ENCODE assay signal across 10 mouse cellular contexts in the genomic region with DNA sequence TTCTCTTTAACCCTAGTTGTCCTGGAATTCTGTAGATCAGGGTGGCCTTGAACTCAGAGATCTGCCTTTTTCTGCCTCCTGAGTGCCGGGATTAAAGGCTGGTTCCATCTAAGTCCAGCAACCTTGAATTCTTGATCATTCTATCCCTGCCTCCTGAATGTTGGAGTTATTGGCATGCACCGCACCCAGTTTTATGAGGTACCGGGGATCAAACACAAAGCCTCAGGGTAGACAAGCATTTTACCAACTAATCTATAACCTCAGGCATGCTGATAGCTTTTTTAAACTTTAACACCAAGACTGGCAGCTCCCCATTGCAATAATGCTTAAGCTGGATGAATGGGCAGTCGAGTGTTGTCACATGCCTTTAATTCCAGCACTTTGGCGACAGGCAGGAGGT. TPM values are rescaled to one million over a fixed set of nuclear protein-coding genes. Genes with fewer than 3 reads are reported as not detected.
A peak's percentile ranks its signal among the peaks of the same experiment; 100 is the strongest.
DNase-seq lines count a peak whose midpoint lies in the region; ATAC-seq lines count a peak whose summit lies in the region.
"Had no signal": no experiment of that assay in that cellular context is flagged by ENCODE, and none has a peak within 500 bp of the region (broad histone marks: within the 10 kb centered on the region; RNA-seq: fewer than 3 reads in every experiment).

No protein-coding gene starts in this region.

- WGBS in kidney, embryonic 16.5 days: 45% methylated on average over 5 of the region's 5 CpGs
- whole genome bisulfite sequencing in embryonic facial prominence, embryonic 13.5 days: 50% methylated on average over 5 of the region's 5 CpGs
- WGBS in limb, embryonic 15.5 days: 34% methylated on average over 5 of the region's 5 CpGs
- WGBS in neural tube, embryonic 15.5 days: 56% methylated on average over 5 of the region's 5 CpGs

- peak overlapping the region; percentile 91 for H3K4me3 ChIP-seq in kidney, embryonic 16.5 days (ENCODE audit: low read length)
- H3K4me3 ChIP-seq in embryonic facial prominence, embryonic 13.5 days: peak overlapping the region; percentile 90
- H3K4me3 ChIP-seq in limb, embryonic 15.5 days: peak overlapping the region; percentile 86
- peak overlapping the region; percentile 89 for H3K4me3 ChIP-seq in neural tube, embryonic 15.5 days (replicated peaks)

- peaks cover 56% of the 10 kb centered on the region for H3K36me3 ChIP-seq in kidney, embryonic 16.5 days (ENCODE audit: insufficient read depth, low read length)
- peaks cover 59% of the 10 kb centered on the region for H3K36me3 ChIP-seq in embryonic facial prominence, embryonic 13.5 days
- H3K36me3 ChIP-seq in limb, embryonic 15.5 days: peaks cover 55% of the 10 kb centered on the region
- peaks cover 57% of the 10 kb centered on the region for H3K36me3 ChIP-seq in neural tube, embryonic 15.5 days

- no peaks in the 10 kb centered on the region for H3K9me3 ChIP-seq in kidney, embryonic 16.5 days (ENCODE audit: low read length)
- H3K9me3 ChIP-seq in embryonic facial prominence, embryonic 13.5 days: no peaks in the 10 kb centered on the region
- no peaks in the 10 kb centered on the region for H3K9me3 ChIP-seq in limb, embryonic 15.5 days
- no peaks in the 10 kb centered on the region for H3K9me3 ChIP-seq in neural tube, embryonic 15.5 days (replicated peaks)

- H3K9ac ChIP-seq in kidney, embryonic 16.5 days (replicated peaks; ENCODE audit: low read length): peak overlapping the region; percentile 84
- peak overlapping the region; percentile 95; the same call in 1 of the 2 replicates for H3K9ac ChIP-seq in embryonic facial prominence, embryonic 13.5 days
- H3K9ac ChIP-seq in limb, embryonic 15.5 days: peak overlapping the region; percentile 67; the same call in 1 of the 2 replicates
- no peak overlapping the region; the same call in 1 of the 2 replicates for H3K9ac ChIP-seq in neural tube, embryonic 15.5 days (replicated peaks)

- ATAC-seq in kidney, embryonic 16.5 days (ENCODE audit: low FRiP score, low TSS enrichment): no peak
- no peak for ATAC-seq in embryonic facial prominence, embryonic 13.5 days (ENCODE audit: insufficient number of reproducible peaks, insufficient read depth, low FRiP score, low TSS enrichment, low read depth)
- ATAC-seq in limb, embryonic 15.5 days (ENCODE audit: insufficient number of reproducible peaks, low FRiP score, low TSS enrichment, low read depth): no peak
- ATAC-seq in neural tube, embryonic 15.5 days (ENCODE audit: low FRiP score): no peak
- no peak for ATAC-seq in monocyte, adult 5-6 weeks (replicated peaks; ENCODE audit: insufficient number of reproducible peaks, low FRiP score, low TSS enrichment, poor library complexity, severe bottlenecking)

- peak overlapping the region; percentile 83 for H3K4me2 ChIP-seq in kidney, embryonic 16.5 days (replicated peaks; ENCODE audit: low read depth, low read length)
- peak overlapping the region; percentile 87 for H3K4me2 ChIP-seq in embryonic facial prominence, embryonic 13.5 days
- peak overlapping the region; percentile 58 for H3K4me2 ChIP-seq in limb, embryonic 15.5 days
- H3K4me2 ChIP-seq in neural tube, embryonic 15.5 days: peak overlapping the region; percentile 84

- H3K4me1 ChIP-seq in kidney, embryonic 16.5 days (ENCODE audit: insufficient read depth, low read length): peaks cover 12% of the 10 kb centered on the region
- H3K4me1 ChIP-seq in embryonic facial prominence, embryonic 13.5 days: peaks cover 18% of the 10 kb centered on the region
- H3K4me1 ChIP-seq in limb, embryonic 15.5 days: peaks cover 19% of the 10 kb centered on the region
- peaks cover 23% of the 10 kb centered on the region for H3K4me1 ChIP-seq in neural tube, embryonic 15.5 days

- DNase-seq in kidney, adult 8-10 months: no peak
- DNase-seq in cerebellum, postnatal 25 days: no peak
- DNase-seq in adrenal gland, adult 18-20 months (ENCODE audit: low spot score in 2 of 2): no peak
- DNase-seq: adrenal gland, postnatal 25 days; thymus, postnatal 14 days had no signal

- no peaks in the 10 kb centered on the region for H3K27me3 ChIP-seq in kidney, embryonic 16.5 days (ENCODE audit: insufficient read depth, low read length)
- H3K27me3 ChIP-seq in embryonic facial prominence, embryonic 13.5 days: no peaks in the 10 kb centered on the region
- H3K27me3 ChIP-seq in limb, embryonic 15.5 days: no peaks in the 10 kb centered on the region
- no peaks in the 10 kb centered on the region for H3K27me3 ChIP-seq in neural tube, embryonic 15.5 days (replicated peaks)

- H3K27ac ChIP-seq in kidney, embryonic 16.5 days (ENCODE audit: low read length): peak overlapping the region; percentile 85
- H3K27ac ChIP-seq in embryonic facial prominence, embryonic 13.5 days: no peak overlapping the region
- H3K27ac ChIP-seq in limb, embryonic 15.5 days: peak overlapping the region; percentile 85
- H3K27ac ChIP-seq in neural tube, embryonic 15.5 days (replicated peaks): peak overlapping the region; percentile 79

RNA-seq across cellular contexts. Expression of a gene that starts 1.0 kb away (rescaled TPM):
- 64.8 and 75.2 TPM in 2 replicates for polyA plus RNA-seq in kidney, embryonic 16.5 days (2015; fragmentation: Nextera tagmentation; extraction: Ambion mirVana)
- 65.0 and 77.4 TPM in 2 replicates for polyA plus RNA-seq in embryonic facial prominence, embryonic 13.5 days (2015; fragmentation: Nextera tagmentation; extraction: Ambion mirVana)
- 60.0 and 60.3 TPM in 2 replicates for polyA plus RNA-seq in limb, embryonic 15.5 days (2015; fragmentation: Nextera tagmentation; extraction: Ambion mirVana)
- polyA plus RNA-seq in neural tube, embryonic 15.5 days (2015; fragmentation: Nextera tagmentation; extraction: Ambion mirVana): 91.1 and 93.2 TPM in 2 replicates
- total RNA-seq in monocyte, adult 5-6 weeks (2017): 56.4 to 86.6 TPM (median 76.3 TPM) in 3 replicates
- 10 to 100 TPM; 94.3 to 94.4 TPM for total RNA-seq in adrenal gland, adult 18-20 months (2021)

RNA-seq across cellular contexts. Expression of a gene that starts 12.1 kb away (rescaled TPM):
- polyA plus RNA-seq in kidney, embryonic 16.5 days (2015; fragmentation: Nextera tagmentation; extraction: Ambion mirVana): 691 and 699 TPM in 2 replicates
- polyA plus RNA-seq in embryonic facial prominence, embryonic 13.5 days (2015; fragmentation: Nextera tagmentation; extraction: Ambion mirVana): 610 and 646 TPM in 2 replicates
- polyA plus RNA-seq in limb, embryonic 15.5 days (2015; fragmentation: Nextera tagmentation; extraction: Ambion mirVana): 572 and 581 TPM in 2 replicates
- 1,083 and 1,151 TPM in 2 replicates for polyA plus RNA-seq in neural tube, embryonic 15.5 days (2015; fragmentation: Nextera tagmentation; extraction: Ambion mirVana)
- total RNA-seq in monocyte, adult 5-6 weeks (2017): 128 to 192 TPM (median 148 TPM) in 3 replicates
- 100 to 1,000 TPM; 277 to 333 TPM for total RNA-seq in adrenal gland, adult 18-20 months (2021)

RNA-seq across cellular contexts. Expression of a gene that starts 30.6 kb away (rescaled TPM):
- 20.6 and 31.7 TPM in 2 replicates for polyA plus RNA-seq in kidney, embryonic 16.5 days (2015; fragmentation: Nextera tagmentation; extraction: Ambion mirVana)
- polyA plus RNA-seq in embryonic facial prominence, embryonic 13.5 days (2015; fragmentation: Nextera tagmentation; extraction: Ambion mirVana): 26.7 and 27.1 TPM in 2 replicates
- polyA plus RNA-seq in limb, embryonic 15.5 days (2015; fragmentation: Nextera tagmentation; extraction: Ambion mirVana): 20.9 and 22.0 TPM in 2 replicates
- 32.2 and 34.2 TPM in 2 replicates for polyA plus RNA-seq in neural tube, embryonic 15.5 days (2015; fragmentation: Nextera tagmentation; extraction: Ambion mirVana)
- 2.7 to 8.4 TPM (median 5.5 TPM) in 3 replicates for total RNA-seq in monocyte, adult 5-6 weeks (2017)
- 10 to 100 TPM; 40.1 to 44.5 TPM for total RNA-seq in adrenal gland, adult 18-20 months (2021)

RNA-seq across cellular contexts. Expression of a gene that starts 41.8 kb away (rescaled TPM):
- polyA plus RNA-seq in kidney, embryonic 16.5 days (2015; fragmentation: Nextera tagmentation; extraction: Ambion mirVana): 0.69 and 2.0 TPM in 2 replicates
- 1.6 and 2.8 TPM in 2 replicates for polyA plus RNA-seq in embryonic facial prominence, embryonic 13.5 days (2015; fragmentation: Nextera tagmentation; extraction: Ambion mirVana)
- 0.55 and 0.60 TPM in 2 replicates for polyA plus RNA-seq in limb, embryonic 15.5 days (2015; fragmentation: Nextera tagmentation; extraction: Ambion mirVana)
- 38.1 and 48.0 TPM in 2 replicates for polyA plus RNA-seq in neural tube, embryonic 15.5 days (2015; fragmentation: Nextera tagmentation; extraction: Ambion mirVana)
- total RNA-seq in monocyte, adult 5-6 weeks (2017): not detected in 3 replicates
- 1 to 10 TPM; 1.1 to 1.2 TPM for total RNA-seq in adrenal gland, adult 18-20 months (2021)

RNA-seq across cellular contexts. Expression of a gene that starts 48.8 kb away (rescaled TPM):
- 119 and 121 TPM in 2 replicates for polyA plus RNA-seq in kidney, embryonic 16.5 days (2015; fragmentation: Nextera tagmentation; extraction: Ambion mirVana)
- 96.6 and 114 TPM in 2 replicates for polyA plus RNA-seq in embryonic facial prominence, embryonic 13.5 days (2015; fragmentation: Nextera tagmentation; extraction: Ambion mirVana)
- 88.4 and 93.5 TPM in 2 replicates for polyA plus RNA-seq in limb, embryonic 15.5 days (2015; fragmentation: Nextera tagmentation; extraction: Ambion mirVana)
- polyA plus RNA-seq in neural tube, embryonic 15.5 days (2015; fragmentation: Nextera tagmentation; extraction: Ambion mirVana): 100 and 103 TPM in 2 replicates
- total RNA-seq in monocyte, adult 5-6 weeks (2017): 41.2 to 57.3 TPM (median 43.4 TPM) in 3 replicates
- total RNA-seq in adrenal gland, adult 18-20 months (2021): 10 to 100 TPM; 58.2 to 60.1 TPM
